Mouse (Mus musculus): ENCODE data around the gene Zfp518a.

DNA sequence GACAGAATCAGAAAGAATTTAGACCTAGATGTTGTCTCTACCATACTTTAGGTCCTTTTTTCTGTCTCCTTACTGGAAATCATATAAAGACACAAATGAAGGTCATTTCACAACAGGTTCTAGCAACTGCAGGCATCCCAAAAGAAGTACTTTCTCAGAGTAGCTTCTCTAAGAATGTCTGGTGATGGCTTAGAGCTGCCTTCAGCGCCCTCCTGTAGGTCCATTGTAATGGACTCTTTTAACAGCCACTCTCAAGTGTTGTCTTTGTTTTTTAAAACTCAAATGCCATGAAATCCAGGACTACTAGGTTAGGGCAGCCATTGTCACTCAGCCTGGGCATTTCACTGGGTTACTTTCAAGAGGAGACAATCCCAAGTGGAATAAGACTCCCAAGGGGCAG, 64.5 kb downstream of the Zfp518a start:
- TF ChIP-seq RCOR1 (IDR thresholded peaks at IDR 0.05; ENCODE audit: low read depth, low read length) (no peak), ZMIZ1 (IDR thresholded peaks at IDR 0.05; ENCODE audit: low read depth, low read length) (no peak), GATA1 (IDR thresholded peaks at IDR 0.05; ENCODE audit: low read depth, low read length) (no peak), POLR2A (IDR thresholded peaks at IDR 0.05; ENCODE audit: control insufficient read depth in 1 of 2, insufficient read depth in 1 of 2, low read depth in 1 of 2, low read length in 2 of 2, poor library complexity in 1 of 2) (no peak), CTCF (IDR thresholded peaks at IDR 0.05 in 2 of 3, conservative IDR thresholded peaks at IDR 0.05 in 1 of 3; ENCODE audit: control insufficient read depth in 1 of 3, insufficient read depth in 1 of 3, low read depth in 2 of 3, low read length in 3 of 3, poor library complexity in 1 of 3, severe bottlenecking in 1 of 3) (no peak), E2F4 (IDR thresholded peaks at IDR 0.05; ENCODE audit: borderline replicate concordance, low read depth, low read length) (no peak), MAX (IDR thresholded peaks at IDR 0.05; ENCODE audit: low read length) (no peak)
